Mouse (Mus musculus): ENCODE data around the gene Slc16a4.

Gene Slc16a4

GRCm38 (mm10) chr3:107360341-107360740, 69.3 kb downstream of the Slc16a4 start:
- no peak for DNase-seq (ENCODE audit: low spot score)

Data from MN1 (cell line).